Mouse (Mus musculus) hindbrain, embryonic 12.5 days (tissue): Measurements from ENCODE around the gene Syt12. TPM values are rescaled to one million over a fixed set of nuclear protein-coding genes. Genes with fewer than 3 reads are reported as not detected.

Source experiments
- ATAC-seq: fragments of 200-750 bp; cut with Nextera tagmentation; 2 replicates; pipeline ENCODE4 v1.8.0; 2017; ENCODE audit warnings: moderate TSS enrichment; ENCODE audit not compliant: low FRiP score
- H3K27ac ChIP-seq: fragments of 300-500 bp; sonication (generic); 2 replicates; pipeline ENCODE4 v1.5.1; 2016; ENCODE audit warnings: mild to moderate bottlenecking
- H3K27me3 ChIP-seq: fragments of 300-500 bp; sonication (generic); 2 replicates; pipeline ENCODE4 v1.6.1; 2016; ENCODE audit warnings: mild to moderate bottlenecking
- H3K36me3 ChIP-seq: fragments of 300-500 bp; sonication (generic); 2 replicates; pipeline ENCODE4 v1.6.1; 2016; ENCODE audit warnings: mild to moderate bottlenecking
- H3K4me1 ChIP-seq: fragments of 300-500 bp; sonication (generic); 2 replicates; pipeline ENCODE4 v1.6.1; 2016
- H3K4me2 ChIP-seq: fragments of 300-500 bp; sonication (generic); replicated peaks from 2 replicates; pipeline ENCODE4 v1.6.1; 2016; ENCODE audit warnings: mild to moderate bottlenecking
- H3K4me3 ChIP-seq: fragments of 300-500 bp; sonication (generic); 2 replicates; pipeline ENCODE4 v1.5.1; 2016; ENCODE audit warnings: mild to moderate bottlenecking
- H3K9ac ChIP-seq: fragments of 300-500 bp; sonication (generic); 2 replicates; pipeline ENCODE4 v1.6.1; 2016; ENCODE audit warnings: mild to moderate bottlenecking, moderate library complexity
- H3K9me3 ChIP-seq: fragments of 300-500 bp; sonication (generic); replicated peaks from 2 replicates; pipeline ENCODE4 v1.6.1; 2016; ENCODE audit warnings: mild to moderate bottlenecking
- WGBS: fragments of 180-500 bp; shearing (Covaris S2); methylation state at CpG from one replicate; pipeline ENCODE4 v1.1.7; 2016; 5-methylcytosine and 5-hydroxymethylcytosine counted together
- polyA plus RNA-seq: library from polyadenylated mRNA; unstranded; fragments of >200 nt; fragmentation: Nextera tagmentation; extraction: Ambion mirVana; gene quantifications from 2 replicates; pipeline ENCODE4 v1.2.1, GENCODE M21; 2016

Syt12 gene
- polyA plus RNA-seq, 1 experiment from 2014 or later: 1.5 TPM

- ATAC-seq: no peak
- no peaks in the 10 kb centered on the region for H3K27me3 ChIP-seq
- H3K4me2 ChIP-seq: no peak overlapping the region
- no peak overlapping the region for H3K9ac ChIP-seq
- no peaks in the 10 kb centered on the region for H3K9me3 ChIP-seq
- H3K4me3 ChIP-seq: no peak overlapping the region
- H3K36me3 ChIP-seq: no peaks in the 10 kb centered on the region
- no peaks in the 10 kb centered on the region for H3K4me1 ChIP-seq
- no peak overlapping the region for H3K27ac ChIP-seq
Observed at GRCm38 (mm10) chr19:4417713-4418112, 59.5 kb downstream of the Syt12 start.

GRCm38 (mm10) chr19:4417183-4417582 lies 60.1 kb downstream of the Syt12 start:
- Histone ChIP-seq H3K27ac (no peak overlapping the region), H3K9me3 (no peaks in the 10 kb centered on the region), H3K4me2 (no peak overlapping the region), H3K27me3 (no peaks in the 10 kb centered on the region), H3K4me1 (no peaks in the 10 kb centered on the region), H3K9ac (no peak overlapping the region), H3K4me3 (no peak overlapping the region), H3K36me3 (no peaks in the 10 kb centered on the region)
- no peak for ATAC-seq
- 0% methylated on average over 1 of the region's 1 CpGs for WGBS

- H3K9ac ChIP-seq: no peak overlapping the region
- H3K4me3 ChIP-seq: no peak overlapping the region
- H3K4me1 ChIP-seq: no peaks in the 10 kb centered on the region
- no peak overlapping the region for H3K4me2 ChIP-seq
- no peaks in the 10 kb centered on the region for H3K36me3 ChIP-seq
- H3K27me3 ChIP-seq: no peaks in the 10 kb centered on the region
- WGBS: 76% methylated on average over 1 of the region's 1 CpGs
- H3K9me3 ChIP-seq: no peaks in the 10 kb centered on the region
- ATAC-seq: no peak
- H3K27ac ChIP-seq: no peak overlapping the region
Observed at GRCm38 (mm10) chr19:4414631-4415030, 62.6 kb downstream of the Syt12 start.

- H3K27ac ChIP-seq: no peak overlapping the region
- H3K4me3 ChIP-seq: no peak overlapping the region
- H3K4me2 ChIP-seq: no peak overlapping the region
- no peak overlapping the region for H3K9ac ChIP-seq
- no peak for ATAC-seq
- 68% methylated on average over 2 of the region's 2 CpGs for WGBS
- H3K27me3 ChIP-seq: no peaks in the 10 kb centered on the region
- no peaks in the 10 kb centered on the region for H3K9me3 ChIP-seq
- no peaks in the 10 kb centered on the region for H3K36me3 ChIP-seq
- no peaks in the 10 kb centered on the region for H3K4me1 ChIP-seq
Observed at GRCm38 (mm10) chr19:4409062-4409461, 68.2 kb downstream of the Syt12 start.

- Histone ChIP-seq H3K27me3 (no peaks in the 10 kb centered on the region), H3K36me3 (no peaks in the 10 kb centered on the region), H3K4me2 (no peak overlapping the region), H3K4me3 (no peak overlapping the region), H3K9ac (no peak overlapping the region), H3K9me3 (no peaks in the 10 kb centered on the region), H3K27ac (no peak overlapping the region), H3K4me1 (no peaks in the 10 kb centered on the region)
- no peak for ATAC-seq
- WGBS: 92% methylated on average over 2 of the region's 2 CpGs
Observed at GRCm38 (mm10) chr19:4404840-4405239, 72.4 kb downstream of the Syt12 start.

GRCm38 (mm10) chr19:4398959-4399358 lies 78.3 kb downstream of the Syt12 start:
- Histone ChIP-seq H3K4me3 (no peak overlapping the region), H3K4me2 (no peak overlapping the region), H3K9ac (no peak overlapping the region), H3K27me3 (no peaks in the 10 kb centered on the region), H3K9me3 (no peaks in the 10 kb centered on the region), H3K4me1 (peaks cover 13% of the 10 kb centered on the region), H3K27ac (no peak overlapping the region), H3K36me3 (no peaks in the 10 kb centered on the region)
- no peak for ATAC-seq
- 76% methylated on average over 4 of the region's 4 CpGs for WGBS

GRCm38 (mm10) chr19:4398630-4398948 lies 78.7 kb downstream of the Syt12 start:
- no peak for ATAC-seq
- WGBS: 30% methylated on average over 8 of the region's 8 CpGs
- Histone ChIP-seq H3K9ac (peak overlapping the region; percentile 99), H3K27ac (0 out of 2 replicates have a peak overlapping the region, but pooled peaks have one; percentile 96), H3K36me3 (no peaks in the 10 kb centered on the region), H3K4me2 (peak overlapping the region; percentile 69), H3K4me3 (peak overlapping the region; percentile 99), H3K27me3 (no peaks in the 10 kb centered on the region), H3K4me1 (peaks cover 16% of the 10 kb centered on the region), H3K9me3 (no peaks in the 10 kb centered on the region)

GRCm38 (mm10) chr19:4397798-4398629 lies 79.2 kb downstream of the Syt12 start, which contains the start of gene Kdm2a:
Kdm2a (minus strand) TSS chr19:4398285.
- H3K9ac ChIP-seq: peak within 1 kb of the TSS; percentile 99
- peak; percentile 73; the same call in 1 of the 2 replicates for ATAC-seq
- peak within 1 kb of the TSS; percentile 96 for H3K27ac ChIP-seq
- H3K27me3 ChIP-seq: no peaks in the 10 kb centered on the region
- H3K36me3 ChIP-seq: no peaks in the 10 kb centered on the region
- H3K4me3 ChIP-seq: peak within 1 kb of the TSS; percentile 99
- under 1% methylated on average over 82 of the region's 82 CpGs for WGBS
- peak within 1 kb of the TSS; percentile 69 for H3K4me2 ChIP-seq
- H3K9me3 ChIP-seq: no peaks in the 10 kb centered on the region
- H3K4me1 ChIP-seq: peaks cover 20% of the 10 kb centered on the region

- Histone ChIP-seq H3K4me2 (peak overlapping the region; percentile 92), H3K4me3 (peak overlapping the region; percentile 99), H3K4me1 (peaks cover 26% of the 10 kb centered on the region), H3K9me3 (no peaks in the 10 kb centered on the region), H3K9ac (peak overlapping the region; percentile 99), H3K36me3 (no peaks in the 10 kb centered on the region), H3K27me3 (no peaks in the 10 kb centered on the region), H3K27ac (peak overlapping the region; percentile 96)
- 1% methylated on average over 62 of the region's 90 CpGs for WGBS
- ATAC-seq: peak; percentile 92
Observed at GRCm38 (mm10) chr19:4396998-4397797, 80.0 kb downstream of the Syt12 start.

GRCm38 (mm10) chr19:4396081-4396997 lies 80.9 kb downstream of the Syt12 start:
- WGBS: under 1% methylated on average over 73 of the region's 80 CpGs
- H3K36me3 ChIP-seq: peaks cover 1% of the 10 kb centered on the region; the same call in 1 of the 2 replicates

More at GRCm38 (mm10) chr19:4396081-4396997, 80.9 kb downstream of the Syt12 start:
- Histone ChIP-seq H3K9me3 (no peaks in the 10 kb centered on the region), H3K9ac (peak overlapping the region; percentile 99), H3K27me3 (no peaks in the 10 kb centered on the region), H3K4me1 (peaks cover 28% of the 10 kb centered on the region), H3K4me3 (peak overlapping the region; percentile 99), H3K27ac (peak overlapping the region; percentile 96), H3K4me2 (peak overlapping the region; percentile 92)
- peak; percentile 59 for ATAC-seq
